Mouse (Mus musculus) heart, embryonic 13.5 days (tissue): ENCODE measurements around the gene Prkab2. TPM values are rescaled to one million over a fixed set of nuclear protein-coding genes. Genes with fewer than 3 reads are reported as not detected.
A peak's percentile ranks its signal among the peaks of the same experiment; 100 is the strongest.

ENCODE experiments used
- ATAC-seq: fragments of 200-750 bp; cut with Nextera tagmentation; 2 replicates; pipeline ENCODE4 v1.8.0; 2017; ENCODE audit warnings: moderate TSS enrichment; ENCODE audit not compliant: insufficient number of reproducible peaks, low FRiP score, low TSS enrichment; ENCODE audit errors: extremely low read depth
- H3K27ac ChIP-seq: fragments of 300-500 bp; sonication (generic); replicated peaks from 2 replicates; pipeline ENCODE4 v1.5.1; 2015; ENCODE audit warnings: moderate library complexity, mild to moderate bottlenecking, inconsistent platforms
- H3K27me3 ChIP-seq: fragments of 300-500 bp; sonication (generic); replicated peaks from 2 replicates; pipeline ENCODE4 v1.6.1; 2015; ENCODE audit warnings: mild to moderate bottlenecking, inconsistent platforms
- H3K36me3 ChIP-seq: fragments of 300-500 bp; sonication (generic); 2 replicates; pipeline ENCODE4 v1.6.1; 2015; ENCODE audit warnings: mild to moderate bottlenecking, inconsistent platforms
- H3K4me1 ChIP-seq: fragments of 300-500 bp; sonication (generic); 2 replicates; pipeline ENCODE4 v1.6.1; 2015; ENCODE audit warnings: inconsistent platforms
- H3K4me2 ChIP-seq: fragments of 300-500 bp; sonication (generic); 2 replicates; pipeline ENCODE4 v1.6.1; 2015; ENCODE audit warnings: inconsistent platforms, mild to moderate bottlenecking, moderate library complexity
- H3K4me3 ChIP-seq: fragments of 300-500 bp; sonication (generic); 2 replicates; pipeline ENCODE4 v1.5.1; 2015; ENCODE audit warnings: moderate library complexity, mild to moderate bottlenecking, inconsistent platforms
- H3K9ac ChIP-seq: fragments of 300-500 bp; sonication (generic); 2 replicates; pipeline ENCODE4 v1.6.1; 2015; ENCODE audit warnings: inconsistent platforms, mild to moderate bottlenecking, moderate library complexity
- H3K9me3 ChIP-seq: fragments of 300-500 bp; sonication (generic); 2 replicates; pipeline ENCODE4 v1.6.1; 2016; ENCODE audit warnings: inconsistent platforms
- WGBS: fragments of 180-500 bp; shearing (Covaris S2); methylation state at CpG from one replicate; pipeline ENCODE4 v1.1.7; 2015; ENCODE audit warnings: mixed read lengths; 5-methylcytosine and 5-hydroxymethylcytosine counted together
- polyA plus RNA-seq: library from polyadenylated mRNA; unstranded; fragments of >200 nt; fragmentation: Nextera tagmentation; extraction: Ambion mirVana; gene quantifications from 2 replicates; pipeline ENCODE4 v1.2.1, GENCODE M21; 2015

Gene Prkab2
- polyA plus RNA-seq = 14.1 and 15.4 TPM in 2 replicates

DNA sequence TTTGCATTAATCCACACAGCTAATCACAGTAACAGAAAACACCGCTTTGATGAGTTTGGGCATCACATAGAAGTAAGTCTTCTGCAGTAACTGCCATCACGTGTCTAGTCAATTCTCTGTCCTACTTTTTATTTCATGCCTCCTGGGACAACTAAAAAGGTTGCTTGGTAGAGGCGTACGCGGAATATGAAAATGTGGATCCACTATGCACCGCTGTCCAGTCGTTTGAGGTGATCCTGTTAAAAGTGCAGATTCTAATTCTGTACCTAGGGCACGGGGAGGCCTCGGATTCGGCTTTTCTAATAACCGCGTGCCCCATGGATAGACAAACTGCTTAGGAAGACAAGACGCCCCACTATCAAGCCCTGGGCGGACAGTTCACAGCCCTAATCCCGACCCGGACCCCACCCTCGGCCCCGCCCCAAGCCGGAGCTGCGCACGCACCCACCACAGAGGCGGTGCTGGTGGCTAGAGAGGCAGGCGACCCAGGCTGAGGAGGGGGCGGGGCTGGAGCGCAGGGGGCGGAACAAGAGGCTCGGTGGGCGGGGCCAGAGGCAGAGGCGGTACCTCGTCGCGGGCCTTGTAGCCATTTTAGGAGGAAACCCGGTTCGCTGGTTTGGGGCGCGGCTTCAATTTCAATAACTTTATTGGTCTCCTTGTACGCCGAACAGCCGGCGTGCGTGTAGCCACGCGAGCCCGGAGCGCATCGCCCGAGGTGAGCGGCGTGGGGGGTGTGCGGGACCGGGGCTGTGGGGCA, at the start of gene Prkab2:
Gene Prkab2 (plus strand): TSS at position 539 of the 757 bp plus-strand sequence.
- H3K36me3 ChIP-seq = peaks cover 7% of the 10 kb centered on the region
- 3% methylated on average over 49 of the region's 51 CpGs for WGBS
- peak; percentile 93 for ATAC-seq
- peak within 1 kb of the TSS; percentile 88 for H3K4me2 ChIP-seq
- peaks cover 7% of the 10 kb centered on the region for H3K9me3 ChIP-seq
- H3K4me1 ChIP-seq = peaks cover 41% of the 10 kb centered on the region
- H3K9ac ChIP-seq = peak within 1 kb of the TSS; percentile 91
- H3K4me3 ChIP-seq = peak within 1 kb of the TSS; percentile 91
- no peaks in the 10 kb centered on the region for H3K27me3 ChIP-seq
- peak within 1 kb of the TSS; percentile 83 for H3K27ac ChIP-seq

DNA sequence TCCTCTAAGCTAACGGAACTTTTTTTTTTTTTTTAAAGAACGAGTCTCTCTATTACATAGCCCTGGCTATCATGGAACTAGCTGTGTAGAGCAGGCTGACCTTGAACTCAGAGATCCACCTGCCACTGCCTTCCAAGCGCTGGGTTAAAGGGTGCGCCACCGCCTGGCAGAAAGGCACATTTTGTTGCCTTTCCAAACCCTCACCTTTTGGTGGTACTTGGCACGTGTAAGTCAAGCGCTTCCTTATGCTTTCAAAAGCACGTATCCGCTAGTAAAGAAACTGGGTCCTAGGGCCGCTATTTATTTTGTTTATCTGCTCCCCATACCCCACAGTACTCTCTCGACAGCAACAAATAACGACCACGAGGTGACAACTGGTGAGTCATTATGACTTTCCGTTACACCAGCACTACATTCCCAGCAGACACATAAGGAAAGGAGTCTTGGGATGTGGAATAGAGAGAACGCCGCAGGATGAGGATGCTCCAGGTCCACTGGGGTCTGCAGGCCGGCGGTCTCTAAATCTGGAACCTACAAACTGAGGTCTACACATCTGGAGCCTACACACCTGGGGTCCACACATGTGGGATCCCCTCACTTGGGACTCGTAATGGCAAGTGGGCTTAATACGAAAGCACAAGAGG, 48.7 kb upstream of the Prkab2 start:
- peak overlapping the region; percentile 84 for H3K4me2 ChIP-seq
- H3K27ac ChIP-seq = peak overlapping the region; percentile 94
- H3K4me1 ChIP-seq = peaks cover 13% of the 10 kb centered on the region
- peak overlapping the region; percentile 89 for H3K9ac ChIP-seq
- no peaks in the 10 kb centered on the region; the same call in 1 of the 2 replicates for H3K27me3 ChIP-seq
- ATAC-seq = no peak
- 3% methylated on average over 20 of the region's 20 CpGs for WGBS
- peak overlapping the region; percentile 84 for H3K4me3 ChIP-seq
- 0 out of 2 replicates have a peak, but pooled peaks cover 2% of the 10 kb centered on the region for H3K36me3 ChIP-seq
- H3K9me3 ChIP-seq = no peaks in the 10 kb centered on the region

DNA sequence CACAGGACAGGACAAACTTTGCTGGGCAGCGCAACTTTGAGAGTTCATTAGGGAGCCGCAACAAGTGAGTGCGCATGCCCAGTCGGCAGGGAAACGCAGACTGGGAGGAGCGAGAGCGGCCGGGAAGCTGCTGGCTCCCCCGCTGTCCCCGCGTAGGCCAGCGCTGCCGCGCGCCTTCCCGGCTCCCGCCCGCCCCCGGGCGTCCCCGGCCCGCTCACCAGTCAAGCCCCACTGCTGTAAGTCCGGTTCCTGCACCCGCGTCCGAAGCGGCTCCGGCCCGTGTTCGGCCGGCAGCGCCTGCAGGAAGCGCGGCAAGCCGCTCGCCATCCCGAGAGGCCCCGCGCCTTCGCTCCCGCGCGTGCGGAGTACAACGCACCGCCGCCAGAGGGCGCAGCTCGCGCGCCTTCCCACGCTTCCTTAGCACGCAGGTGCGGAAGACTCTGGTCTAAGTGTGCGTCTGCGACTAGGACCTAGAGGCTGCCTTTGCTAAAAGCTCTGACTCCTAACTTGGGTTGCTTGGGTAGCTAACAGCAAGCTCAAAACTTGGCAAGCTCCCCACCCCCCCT, 48.1 kb upstream of the Prkab2 start, which contains the start of gene Chd1l:
Gene Chd1l (minus strand): TSS at position 359 of the 566 bp plus-strand sequence.
- H3K4me2 ChIP-seq = peak within 1 kb of the TSS; percentile 84
- H3K9me3 ChIP-seq = no peaks in the 10 kb centered on the region
- no peaks in the 10 kb centered on the region; the same call in 1 of the 2 replicates for H3K27me3 ChIP-seq
- ATAC-seq = peak; percentile 77
- peaks cover 13% of the 10 kb centered on the region for H3K4me1 ChIP-seq
- peak within 1 kb of the TSS; percentile 89 for H3K9ac ChIP-seq
- peak within 1 kb of the TSS; percentile 94 for H3K27ac ChIP-seq
- under 1% methylated on average over 46 of the region's 56 CpGs for WGBS
- H3K36me3 ChIP-seq = no peaks in the 10 kb centered on the region
- H3K4me3 ChIP-seq = peak within 1 kb of the TSS; percentile 84

DNA sequence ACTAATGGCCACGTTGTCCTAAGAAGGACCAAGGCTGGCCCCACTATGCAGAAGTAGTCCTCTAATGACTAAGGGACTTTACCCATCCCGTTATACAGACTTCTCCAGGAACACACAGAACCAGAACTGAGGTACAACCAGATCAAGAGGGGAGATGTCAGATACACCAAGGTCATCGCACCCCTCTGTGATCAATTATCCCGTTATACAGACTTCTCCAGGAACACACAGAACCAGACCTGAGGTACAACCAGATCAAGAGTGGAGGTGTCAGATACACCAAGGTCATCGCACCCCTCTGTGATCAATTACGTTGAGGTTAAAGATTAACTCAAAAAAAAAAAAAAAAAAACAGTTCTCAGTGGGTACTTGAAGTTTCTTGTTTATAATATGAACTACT, 47.0 kb upstream of the Prkab2 start:
- Histone ChIP-seq H3K27me3 (no peaks in the 10 kb centered on the region; the same call in 1 of the 2 replicates), H3K4me2 (no peak overlapping the region), H3K36me3 (no peaks in the 10 kb centered on the region), H3K4me1 (peaks cover 13% of the 10 kb centered on the region), H3K9ac (no peak overlapping the region), H3K27ac (no peak overlapping the region), H3K9me3 (no peaks in the 10 kb centered on the region), H3K4me3 (no peak overlapping the region)
- no peak for ATAC-seq
- WGBS = 89% methylated on average over 6 of the region's 6 CpGs

DNA sequence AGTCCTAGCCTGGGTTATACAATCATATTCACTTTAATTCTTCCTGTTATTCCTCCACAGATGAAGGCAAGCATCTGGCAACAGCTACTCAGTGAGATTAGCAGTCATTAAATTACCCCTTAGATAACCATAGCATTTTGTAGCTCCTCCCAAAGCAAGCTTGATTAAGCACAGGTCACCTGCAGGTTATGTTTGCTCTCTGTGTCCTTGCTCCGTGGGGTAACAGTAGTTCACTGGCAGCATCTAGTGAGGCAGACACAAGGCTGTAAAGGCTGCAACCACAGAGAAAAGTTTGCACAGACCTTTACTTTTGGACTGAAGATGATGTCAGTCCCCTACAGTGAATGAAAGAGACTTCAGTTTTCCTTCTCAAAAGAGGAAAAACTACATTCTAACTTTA, 42.8 kb upstream of the Prkab2 start:
- H3K36me3 ChIP-seq = no peaks in the 10 kb centered on the region
- ATAC-seq = no peak
- H3K4me3 ChIP-seq = no peak overlapping the region
- 33% methylated on average over 1 of the region's 1 CpGs for whole genome bisulfite sequencing
- no peaks in the 10 kb centered on the region for H3K9me3 ChIP-seq
- H3K9ac ChIP-seq = no peak overlapping the region
- peaks cover 11% of the 10 kb centered on the region; the same call in 1 of the 2 replicates for H3K4me1 ChIP-seq
- H3K27me3 ChIP-seq = no peaks in the 10 kb centered on the region; the same call in 1 of the 2 replicates
- H3K27ac ChIP-seq = no peak overlapping the region
- no peak overlapping the region for H3K4me2 ChIP-seq

DNA sequence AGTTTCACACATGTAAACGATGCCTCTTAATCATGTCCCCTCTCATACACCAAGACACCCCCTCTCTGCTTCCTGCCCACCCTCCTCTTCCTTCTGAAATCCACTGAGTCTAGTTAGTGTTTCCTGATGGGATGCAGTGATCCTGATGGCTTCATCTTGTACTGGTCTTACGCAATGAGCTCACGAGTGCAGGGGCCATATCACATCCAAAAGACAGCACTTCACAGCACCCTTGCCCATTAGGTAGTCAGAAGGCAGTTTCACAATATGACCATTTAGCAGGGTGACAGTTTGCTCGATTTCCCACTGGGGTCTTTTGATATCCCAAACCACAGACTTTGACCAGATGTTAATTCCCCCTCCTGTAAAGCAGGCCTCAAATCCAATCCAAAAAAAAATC, 42.1 kb upstream of the Prkab2 start:
- H3K4me3 ChIP-seq = no peak overlapping the region
- no peaks in the 10 kb centered on the region; the same call in 1 of the 2 replicates for H3K27me3 ChIP-seq
- H3K4me2 ChIP-seq = no peak overlapping the region
- no peak for ATAC-seq
- peaks cover 7% of the 10 kb centered on the region; the same call in 1 of the 2 replicates for H3K4me1 ChIP-seq
- no peaks in the 10 kb centered on the region for H3K36me3 ChIP-seq
- H3K9ac ChIP-seq = no peak overlapping the region
- no peaks in the 10 kb centered on the region for H3K9me3 ChIP-seq
- H3K27ac ChIP-seq = no peak overlapping the region
- 78% methylated on average over 4 of the region's 4 CpGs for WGBS

DNA sequence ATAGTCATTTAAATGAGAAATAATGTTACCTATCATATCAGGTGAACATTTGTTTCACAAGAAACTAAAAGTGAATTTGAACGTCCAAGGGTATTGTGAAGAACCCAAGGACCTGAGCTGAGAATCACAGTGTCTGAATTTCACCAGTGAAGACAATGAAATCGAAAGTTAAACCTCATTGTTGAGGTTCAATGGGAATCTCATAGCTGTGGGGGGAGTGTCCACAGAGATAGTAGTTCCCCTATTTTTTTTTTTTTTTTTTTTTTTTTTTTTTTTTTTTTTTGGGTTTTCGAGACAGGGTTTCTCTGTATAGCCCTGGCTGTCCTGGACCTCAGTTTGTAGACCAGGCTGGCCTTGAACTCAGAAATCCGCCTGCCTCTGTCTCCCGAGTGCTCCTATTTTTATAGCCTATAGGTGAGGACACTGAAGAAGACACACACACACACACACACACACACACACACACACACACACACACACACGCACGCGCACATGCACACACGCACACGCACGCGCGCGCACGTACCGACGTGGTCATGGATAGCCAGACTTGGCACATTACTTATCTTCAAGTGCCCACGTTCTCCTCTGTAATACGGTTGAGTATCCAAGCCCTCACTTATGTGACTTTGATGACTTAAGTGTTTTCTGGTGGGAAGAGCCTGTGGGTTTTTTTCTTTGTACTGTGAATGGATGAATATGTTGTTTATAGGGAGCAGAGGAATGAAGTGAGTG, 40.7 kb upstream of the Prkab2 start:
- no peak for ATAC-seq
- H3K4me1 ChIP-seq = peaks cover 7% of the 10 kb centered on the region; the same call in 1 of the 2 replicates
- no peak overlapping the region for H3K27ac ChIP-seq
- H3K36me3 ChIP-seq = no peaks in the 10 kb centered on the region
- H3K27me3 ChIP-seq = no peaks in the 10 kb centered on the region; the same call in 1 of the 2 replicates
- H3K4me2 ChIP-seq = no peak overlapping the region
- H3K9me3 ChIP-seq = no peaks in the 10 kb centered on the region
- H3K9ac ChIP-seq = no peak overlapping the region
- WGBS = 86% methylated on average over 19 of the region's 19 CpGs
- no peak overlapping the region for H3K4me3 ChIP-seq

DNA sequence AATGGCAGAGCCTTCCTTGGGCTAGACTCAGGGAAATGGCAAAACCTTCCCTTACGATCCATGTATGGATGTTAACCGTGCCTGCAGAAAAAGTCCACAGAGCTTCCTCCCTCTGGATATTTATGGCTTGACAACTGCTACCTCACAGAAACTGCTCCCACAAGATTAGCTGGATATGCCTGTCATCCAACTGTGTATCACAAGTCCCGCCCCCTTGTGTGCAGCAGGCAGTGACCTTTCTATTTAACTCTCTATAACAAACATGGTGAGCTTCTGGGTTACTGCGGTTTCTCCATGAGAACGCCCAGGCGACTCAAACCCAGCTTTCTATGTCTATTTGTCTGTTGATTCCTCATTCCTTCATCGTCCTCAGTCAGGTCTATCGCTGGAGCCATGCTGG, 40.1 kb upstream of the Prkab2 start:
- Histone ChIP-seq H3K27ac (no peak overlapping the region), H3K4me1 (peaks cover 7% of the 10 kb centered on the region; the same call in 1 of the 2 replicates), H3K4me2 (no peak overlapping the region), H3K36me3 (no peaks in the 10 kb centered on the region), H3K27me3 (no peaks in the 10 kb centered on the region), H3K4me3 (no peak overlapping the region), H3K9me3 (no peaks in the 10 kb centered on the region), H3K9ac (no peak overlapping the region)
- no peak for ATAC-seq
- 71% methylated on average over 8 of the region's 8 CpGs for WGBS

DNA sequence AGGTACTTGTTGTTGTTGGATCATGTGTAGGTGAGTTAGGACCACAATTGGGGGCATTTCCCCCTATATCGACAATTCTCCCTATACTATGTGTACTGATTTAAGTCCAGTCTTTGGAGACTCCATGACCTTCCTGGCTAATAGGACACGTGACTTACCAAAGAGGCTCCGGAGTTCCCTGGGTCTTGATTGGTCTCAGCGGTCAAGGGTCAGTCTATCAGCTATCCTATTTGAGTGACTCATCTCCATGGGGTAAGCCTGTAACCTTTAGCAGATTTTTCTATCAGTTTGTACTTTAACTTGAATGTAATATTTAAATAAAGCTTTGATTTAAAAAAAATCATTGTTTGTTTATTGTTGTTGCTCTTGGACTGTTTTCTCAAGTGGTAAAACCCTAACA, 37.3 kb upstream of the Prkab2 start:
- WGBS = 82% methylated on average over 4 of the region's 4 CpGs
- Histone ChIP-seq H3K27me3 (no peaks in the 10 kb centered on the region), H3K4me2 (no peak overlapping the region)

DNA sequence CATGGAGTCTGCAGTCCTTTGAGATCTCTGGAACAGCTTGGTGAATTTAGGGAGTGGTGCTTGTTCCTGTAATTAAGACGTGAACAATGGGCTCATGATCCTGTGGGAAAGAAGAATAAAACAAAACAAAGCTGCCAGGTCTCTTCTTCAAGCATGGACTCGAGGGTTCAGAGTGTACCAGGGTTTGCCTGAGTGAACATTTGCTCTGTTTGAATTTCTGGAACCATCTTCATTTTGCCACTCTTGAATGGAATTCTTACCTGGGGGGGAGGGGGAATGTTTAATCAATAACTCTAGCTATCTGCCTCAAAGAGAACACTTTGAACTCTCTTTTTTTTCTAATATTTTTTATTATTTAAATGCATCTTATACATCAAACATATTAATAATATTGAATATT, 33.4 kb upstream of the Prkab2 start:
- ATAC-seq = no peak
- Histone ChIP-seq H3K27me3 (no peaks in the 10 kb centered on the region), H3K4me3 (no peak overlapping the region), H3K9ac (no peak overlapping the region), H3K27ac (no peak overlapping the region), H3K9me3 (no peaks in the 10 kb centered on the region), H3K36me3 (no peaks in the 10 kb centered on the region), H3K4me2 (no peak overlapping the region), H3K4me1 (peaks cover 10% of the 10 kb centered on the region)
- 47% methylated on average over 2 of the region's 2 CpGs for WGBS

More for the DNA sequence above, 37.3 kb upstream of the Prkab2 start:
- Histone ChIP-seq H3K4me1 (peaks cover 7% of the 10 kb centered on the region; the same call in 1 of the 2 replicates), H3K27ac (no peak overlapping the region), H3K36me3 (no peaks in the 10 kb centered on the region), H3K9me3 (no peaks in the 10 kb centered on the region), H3K9ac (no peak overlapping the region), H3K4me3 (no peak overlapping the region)
- ATAC-seq = no peak
